Mouse (Mus musculus) erythroblast, embryonic 14.5 days (primary cell): Measurements from ENCODE around the gene Slc23a2. TPM values are rescaled to one million over a fixed set of nuclear protein-coding genes. Genes with fewer than 3 reads are reported as not detected.

Experiments
- H3K27me3 ChIP-seq: 2 replicates; pipeline ENCODE4 v1.6.1; 2012; ENCODE audit warnings: inconsistent platforms; ENCODE audit not compliant: control insufficient read depth
- H3K36me3 ChIP-seq: 2 replicates; pipeline ENCODE4 v1.6.1; 2012; ENCODE audit warnings: mild to moderate bottlenecking, inconsistent platforms; ENCODE audit not compliant: control insufficient read depth
- H3K4me1 ChIP-seq: 2 replicates; pipeline ENCODE4 v1.6.1; 2012; ENCODE audit warnings: inconsistent platforms; ENCODE audit not compliant: control insufficient read depth
- H3K4me3 ChIP-seq: replicated peaks from 2 replicates; pipeline ENCODE3; 2012; ENCODE audit warnings: moderate library complexity, mild to moderate bottlenecking, inconsistent platforms
- H3K9me3 ChIP-seq: 2 replicates; pipeline ENCODE4 v1.6.1; 2012; ENCODE audit warnings: low read length, inconsistent platforms, mixed read lengths; ENCODE audit not compliant: control insufficient read depth
- GATA1 ChIP-seq: IDR thresholded peaks from 2 replicates; pipeline ENCODE4 v1.6.1; 2012; ENCODE audit warnings: low read length, inconsistent platforms, mixed read lengths
- TAL1 ChIP-seq: IDR thresholded peaks from 3 replicates; pipeline ENCODE4 v1.6.1; 2012; ENCODE audit warnings: low read length, inconsistent platforms, mixed read lengths
- polyA plus RNA-seq: library from polyadenylated mRNA; stranded (reverse); fragments of >175 nt; gene quantifications from 2 replicates; pipeline ENCODE4 v1.2.3, GENCODE M21; 2012

Slc23a2 gene
- not detected in 2 replicates for polyA plus RNA-seq

DNA sequence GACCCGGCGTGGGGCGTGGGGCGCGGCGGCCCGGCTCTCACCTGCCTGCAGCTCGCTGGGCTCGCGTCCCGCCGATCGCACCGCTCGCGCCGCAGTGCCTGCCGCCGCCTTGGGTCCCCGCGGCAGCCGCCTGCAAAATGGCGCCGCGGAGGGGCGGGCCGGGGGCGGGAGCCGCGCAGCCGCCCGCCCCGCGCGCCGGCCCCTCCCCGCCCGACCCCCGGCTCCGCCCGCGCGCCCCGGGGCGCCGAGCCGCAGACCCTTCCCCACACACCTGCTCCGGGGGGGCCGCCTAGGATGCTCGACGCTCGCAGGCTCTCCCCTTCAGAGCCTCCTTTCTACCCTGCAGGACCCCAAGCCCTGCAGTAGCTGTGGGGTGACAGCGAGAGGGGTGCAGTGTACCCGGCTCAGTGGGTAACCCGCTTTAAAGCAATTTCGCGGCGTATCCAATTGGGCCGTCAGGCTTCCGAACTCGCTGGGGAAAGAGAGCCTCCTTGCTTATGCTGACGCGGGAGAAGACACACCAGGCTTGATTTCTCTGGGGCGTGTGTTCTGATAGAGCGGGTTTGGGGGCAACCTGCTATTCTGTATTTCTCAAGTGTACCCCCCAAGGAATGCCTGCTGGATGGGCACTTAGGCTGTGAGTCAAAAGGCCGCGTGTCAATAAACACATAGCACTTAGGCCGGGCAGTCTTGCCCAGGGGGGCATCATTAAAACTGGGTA is at the start of gene Slc23a2:
TSS of gene Slc23a2 (minus strand) at position 138 of the 721 bp plus-strand sequence.
- peaks cover 52% of the 10 kb centered on the region for H3K27me3 ChIP-seq
- H3K9me3 ChIP-seq = no peaks in the 10 kb centered on the region; the same call in 1 of the 2 replicates
- peaks cover 17% of the 10 kb centered on the region for H3K4me1 ChIP-seq
- H3K4me3 ChIP-seq = peak within 1 kb of the TSS; percentile 66
- TF ChIP-seq TAL1 (no peak), GATA1 (no peak)
- H3K36me3 ChIP-seq = no peaks in the 10 kb centered on the region

DNA sequence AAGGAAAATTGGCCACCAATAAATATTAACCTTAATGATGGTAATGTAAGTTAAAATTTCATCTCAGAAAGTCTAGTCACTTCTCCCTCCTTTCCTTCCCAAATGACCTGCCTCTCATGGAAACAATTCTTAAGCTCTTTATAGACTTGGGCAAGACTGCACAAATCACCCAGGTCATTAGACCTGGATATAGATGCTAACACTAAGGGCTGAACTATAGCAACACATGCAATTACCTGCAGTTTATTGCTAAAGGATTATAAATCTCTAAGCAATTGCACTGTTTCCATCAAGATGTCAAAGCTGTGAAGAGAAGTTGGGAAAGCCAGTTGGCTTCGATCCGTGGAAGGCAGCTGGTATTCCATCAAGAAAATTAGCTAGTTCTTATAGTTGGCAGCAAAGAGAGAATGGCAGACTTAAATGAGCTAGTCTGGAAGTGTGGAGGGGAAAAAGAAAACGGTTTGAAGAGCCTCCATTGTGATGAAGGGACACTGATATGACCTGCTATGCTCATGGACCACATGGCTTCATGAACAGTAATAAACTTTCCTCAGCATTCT is 45.8 kb upstream of the Slc23a2 start:
- H3K9me3 ChIP-seq = no peaks in the 10 kb centered on the region
- no peaks in the 10 kb centered on the region for H3K36me3 ChIP-seq
- H3K4me3 ChIP-seq = no peak overlapping the region
- no peak for TF ChIP-seq TAL1
- no peak for TF ChIP-seq GATA1
- H3K27me3 ChIP-seq = no peaks in the 10 kb centered on the region
- H3K4me1 ChIP-seq = no peaks in the 10 kb centered on the region

GRCm38 (mm10) chr2:132183874-132184273 is 39.0 kb upstream of the Slc23a2 start:
- TF ChIP-seq TAL1 = no peak
- no peak for TF ChIP-seq GATA1
- Histone ChIP-seq H3K9me3 (no peaks in the 10 kb centered on the region), H3K27me3 (no peaks in the 10 kb centered on the region), H3K4me1 (no peaks in the 10 kb centered on the region), H3K36me3 (no peaks in the 10 kb centered on the region), H3K4me3 (no peak overlapping the region)

DNA sequence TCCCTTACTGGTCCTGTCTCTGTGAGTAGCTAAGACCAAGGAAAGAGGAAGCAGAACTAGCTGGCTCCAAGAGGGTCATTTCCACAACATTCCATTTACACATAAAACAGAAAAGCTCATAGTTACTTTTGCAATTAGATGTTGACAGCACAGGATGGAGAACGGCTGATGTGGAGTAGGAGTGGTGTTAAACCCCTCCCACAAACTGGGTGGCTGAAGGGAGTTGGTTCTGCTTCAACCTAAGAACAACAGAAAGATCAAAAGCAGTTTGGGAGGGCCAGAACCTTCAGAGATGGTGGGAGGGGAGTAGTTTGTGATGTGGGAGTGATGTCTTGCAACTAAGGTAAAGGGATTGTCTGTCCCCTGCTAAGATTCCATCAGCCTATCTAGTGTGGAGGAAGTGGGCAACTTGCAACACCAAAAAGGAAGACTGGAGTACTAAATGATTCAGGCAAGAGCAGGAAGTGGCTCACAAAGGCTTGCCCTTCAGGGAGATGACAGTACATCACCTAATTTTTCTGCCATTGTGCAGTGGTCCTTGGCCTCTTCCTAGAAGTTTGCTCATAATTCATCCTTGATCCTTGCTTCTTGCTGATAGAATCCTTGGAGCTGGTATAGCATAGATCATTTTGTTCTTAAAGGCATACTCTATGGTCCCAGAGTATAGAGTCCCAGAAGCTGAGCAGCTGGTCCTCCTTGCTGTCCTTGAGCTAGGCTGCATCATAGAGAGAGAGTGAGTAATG is 35.7 kb upstream of the Slc23a2 start:
- TF ChIP-seq GATA1 = no peak
- TF ChIP-seq TAL1 = no peak
- H3K9me3 ChIP-seq = no peaks in the 10 kb centered on the region
- H3K4me1 ChIP-seq = no peaks in the 10 kb centered on the region

GRCm38 (mm10) chr2:132179371-132179770 is 34.5 kb upstream of the Slc23a2 start:
- TF ChIP-seq GATA1 (no peak), TAL1 (no peak)
- Histone ChIP-seq H3K27me3 (no peaks in the 10 kb centered on the region), H3K4me1 (no peaks in the 10 kb centered on the region), H3K9me3 (no peaks in the 10 kb centered on the region), H3K4me3 (no peak overlapping the region), H3K36me3 (no peaks in the 10 kb centered on the region)

More for the DNA sequence above, 35.7 kb upstream of the Slc23a2 start:
- Histone ChIP-seq H3K36me3 (no peaks in the 10 kb centered on the region), H3K4me3 (no peak overlapping the region), H3K27me3 (no peaks in the 10 kb centered on the region)

- no peaks in the 10 kb centered on the region for H3K27me3 ChIP-seq
- no peaks in the 10 kb centered on the region for H3K9me3 ChIP-seq
- H3K4me1 ChIP-seq = no peaks in the 10 kb centered on the region
- TF ChIP-seq TAL1 (no peak), GATA1 (no peak)
- no peaks in the 10 kb centered on the region for H3K36me3 ChIP-seq
- H3K4me3 ChIP-seq = no peak overlapping the region
Observed at GRCm38 (mm10) chr2:132177406-132177805, 32.5 kb upstream of the Slc23a2 start.

DNA sequence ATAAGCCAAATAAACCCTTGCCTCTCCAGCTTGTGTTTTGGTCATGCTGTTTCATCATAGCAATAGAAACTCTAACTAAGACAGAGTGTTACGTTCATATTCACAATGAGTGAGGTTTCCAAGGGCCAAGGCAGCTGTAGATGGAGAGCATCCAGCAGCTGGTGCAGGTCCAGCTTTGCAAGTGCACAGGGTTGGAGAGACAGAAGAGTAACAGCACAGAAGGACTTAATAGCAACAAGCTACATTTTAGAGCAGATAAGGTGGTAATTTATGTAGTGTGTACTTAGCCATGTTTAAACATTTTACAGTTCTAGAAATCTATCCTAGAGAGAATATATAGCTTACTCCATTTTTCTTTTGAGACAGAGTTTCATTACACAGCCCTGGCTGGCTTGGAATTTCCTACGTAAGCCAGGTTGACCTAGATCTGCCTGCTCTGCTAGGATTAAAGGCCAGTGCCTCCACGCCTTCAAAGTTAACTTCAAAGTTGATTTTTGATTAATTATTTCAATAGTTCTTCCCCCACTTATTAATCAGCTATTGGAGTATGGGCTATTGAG is 31.5 kb upstream of the Slc23a2 start:
- no peak overlapping the region for H3K4me3 ChIP-seq
- no peaks in the 10 kb centered on the region for H3K27me3 ChIP-seq
- no peaks in the 10 kb centered on the region for H3K36me3 ChIP-seq
- no peaks in the 10 kb centered on the region for H3K9me3 ChIP-seq
- TF ChIP-seq TAL1 (no peak), GATA1 (no peak)
- no peaks in the 10 kb centered on the region for H3K4me1 ChIP-seq

DNA sequence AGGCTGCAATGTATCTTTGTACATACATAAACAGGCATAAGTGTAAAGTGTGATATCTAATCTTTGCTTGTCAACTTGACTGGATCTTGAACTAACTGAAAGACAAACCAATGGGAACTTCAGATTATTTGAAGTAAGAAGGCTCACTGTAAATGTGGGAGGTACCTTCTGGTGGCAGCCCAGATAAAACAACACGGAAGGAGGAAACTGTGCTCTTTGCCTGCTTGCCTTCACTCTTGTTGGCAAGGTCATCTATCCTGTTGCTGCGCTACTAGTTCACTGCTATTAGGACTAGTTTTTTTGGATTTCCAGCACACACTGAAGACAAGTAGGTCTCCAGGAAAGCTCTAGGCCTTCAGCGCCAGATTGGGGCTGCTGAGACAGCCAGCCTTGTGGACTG is 29.1 kb upstream of the Slc23a2 start:
- H3K4me3 ChIP-seq = no peak overlapping the region
- no peaks in the 10 kb centered on the region for H3K27me3 ChIP-seq
- no peaks in the 10 kb centered on the region for H3K4me1 ChIP-seq
- TF ChIP-seq GATA1 = no peak
- TF ChIP-seq TAL1 = no peak
- H3K36me3 ChIP-seq = no peaks in the 10 kb centered on the region
- no peaks in the 10 kb centered on the region for H3K9me3 ChIP-seq

- TF ChIP-seq TAL1 (no peak), GATA1 (no peak)
- Histone ChIP-seq H3K9me3 (no peaks in the 10 kb centered on the region), H3K4me3 (no peak overlapping the region), H3K36me3 (no peaks in the 10 kb centered on the region), H3K27me3 (no peaks in the 10 kb centered on the region), H3K4me1 (no peaks in the 10 kb centered on the region)
Observed at GRCm38 (mm10) chr2:132171939-132172338, 27.0 kb upstream of the Slc23a2 start.
